Mouse (Mus musculus) stomach, embryonic 14.5 days (tissue): ENCODE results near the gene Ylpm1. TPM values are rescaled to one million over a fixed set of nuclear protein-coding genes. Genes with fewer than 3 reads are reported as not detected.

Experiments
- ATAC-seq: fragments of 200-750 bp; cut with Nextera tagmentation; 2 replicates; pipeline ENCODE4 v1.8.0; 2017; ENCODE audit warnings: low read depth, moderate TSS enrichment; ENCODE audit not compliant: insufficient number of reproducible peaks, insufficient read depth, low FRiP score
- H3K27ac ChIP-seq: fragments of 300-500 bp; sonication (generic); 2 replicates; pipeline ENCODE4 v1.5.1; 2014; ENCODE audit warnings: mild to moderate bottlenecking, low read length, moderate library complexity, mixed read lengths
- H3K27me3 ChIP-seq: fragments of 300-500 bp; sonication (generic); 2 replicates; pipeline ENCODE4 v1.6.1; 2014; ENCODE audit warnings: low read length, control low read depth, mixed read lengths; ENCODE audit not compliant: control insufficient read depth, insufficient read depth
- H3K36me3 ChIP-seq: fragments of 300-500 bp; sonication (generic); 2 replicates; pipeline ENCODE4 v1.6.1; 2014; ENCODE audit warnings: mild to moderate bottlenecking, control low read depth, low read length, moderate library complexity, mixed read lengths; ENCODE audit not compliant: control insufficient read depth, insufficient read depth
- H3K4me1 ChIP-seq: fragments of 300-500 bp; sonication (generic); 2 replicates; pipeline ENCODE4 v1.6.1; 2014; ENCODE audit warnings: low read length, control low read depth, mixed read lengths; ENCODE audit not compliant: control insufficient read depth, insufficient read depth
- H3K4me2 ChIP-seq: fragments of 300-500 bp; sonication (generic); replicated peaks from 2 replicates; pipeline ENCODE4 v1.6.1; 2014; ENCODE audit warnings: low read depth, low read length, control low read depth
- H3K4me3 ChIP-seq: fragments of 300-500 bp; sonication (generic); 2 replicates; pipeline ENCODE4 v1.5.1; 2014; ENCODE audit warnings: low read depth, low read length, control low read depth
- H3K9ac ChIP-seq: fragments of 300-500 bp; sonication (generic); replicated peaks from 2 replicates; pipeline ENCODE4 v1.6.1; 2014; ENCODE audit warnings: low read depth, mild to moderate bottlenecking, control low read depth, low read length, moderate library complexity, mixed read lengths
- H3K9me3 ChIP-seq: fragments of 300-500 bp; sonication (generic); 2 replicates; pipeline ENCODE4 v1.6.1; 2016; ENCODE audit warnings: low read depth, low read length, control low read depth; ENCODE audit not compliant: control insufficient read depth
- WGBS: fragments of 180-500 bp; shearing (Covaris S2); extraction: QIAGEN DNeasy Blood & Tissue Kit; methylation state at CpG from one replicate; pipeline ENCODE4 v1.1.7; 2014; 5-methylcytosine and 5-hydroxymethylcytosine counted together
- polyA plus RNA-seq: library from polyadenylated mRNA; unstranded; fragments of >200 nt; fragmentation: Nextera tagmentation; extraction: Ambion mirVana; gene quantifications from 2 replicates; pipeline ENCODE4 v1.2.1, GENCODE M21; 2014

Ylpm1 gene
- polyA plus RNA-seq, 1 experiment from 2014 or later: 50.8 TPM

DNA sequence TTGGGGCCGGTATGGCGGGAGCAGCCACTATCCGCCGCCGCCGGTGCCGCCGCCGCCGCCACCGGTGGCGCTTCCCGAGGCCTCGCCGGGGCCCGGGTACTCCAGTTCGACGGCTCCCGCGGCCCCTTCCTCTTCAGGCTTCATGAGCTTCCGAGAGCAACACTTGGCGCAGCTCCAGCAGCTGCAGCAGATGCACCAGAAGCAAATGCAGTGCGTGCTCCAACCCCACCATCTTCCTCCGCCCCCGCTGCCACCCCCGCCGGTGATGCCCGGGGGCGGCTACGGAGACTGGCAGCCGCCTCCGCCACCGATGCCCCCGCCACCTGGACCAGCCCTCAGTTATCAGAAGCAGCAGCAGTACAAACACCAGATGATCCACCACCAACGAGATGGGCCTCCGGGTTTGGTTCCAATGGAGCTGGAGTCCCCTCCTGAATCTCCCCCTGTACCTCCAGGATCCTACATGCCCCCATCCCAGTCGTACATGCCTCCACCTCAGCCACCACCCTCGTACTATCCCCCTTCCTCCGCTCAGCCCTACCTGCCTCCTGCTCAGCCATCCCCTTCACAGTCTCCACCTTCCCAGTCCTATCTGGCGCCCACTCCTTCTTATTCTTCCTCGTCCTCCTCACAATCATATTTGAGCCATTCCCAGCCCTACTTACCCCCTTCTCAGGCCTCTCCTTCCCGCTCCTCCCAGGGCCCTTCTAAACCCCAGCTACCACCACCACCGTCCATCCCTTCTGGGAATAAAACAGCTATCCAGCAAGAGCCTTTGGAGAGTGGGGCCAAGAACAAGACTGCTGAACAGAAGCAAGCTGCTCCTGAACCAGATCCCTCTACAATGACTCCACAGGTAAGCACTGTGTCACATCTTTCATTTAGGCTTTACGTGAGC, 629 bp downstream of the Ylpm1 start:
- Histone ChIP-seq H3K27me3 (no peaks in the 10 kb centered on the region), H3K9me3 (peaks cover 3% of the 10 kb centered on the region; the same call in 1 of the 2 replicates), H3K4me1 (peaks cover 17% of the 10 kb centered on the region; the same call in 1 of the 2 replicates), H3K9ac (peak overlapping the region; percentile 93), H3K4me2 (peak overlapping the region; percentile 89), H3K27ac (peak overlapping the region; percentile 50), H3K36me3 (no peaks in the 10 kb centered on the region), H3K4me3 (peak overlapping the region; percentile 84)
- under 1% methylated on average over 44 of the region's 44 CpGs for WGBS
- peak; percentile 49 for ATAC-seq

DNA sequence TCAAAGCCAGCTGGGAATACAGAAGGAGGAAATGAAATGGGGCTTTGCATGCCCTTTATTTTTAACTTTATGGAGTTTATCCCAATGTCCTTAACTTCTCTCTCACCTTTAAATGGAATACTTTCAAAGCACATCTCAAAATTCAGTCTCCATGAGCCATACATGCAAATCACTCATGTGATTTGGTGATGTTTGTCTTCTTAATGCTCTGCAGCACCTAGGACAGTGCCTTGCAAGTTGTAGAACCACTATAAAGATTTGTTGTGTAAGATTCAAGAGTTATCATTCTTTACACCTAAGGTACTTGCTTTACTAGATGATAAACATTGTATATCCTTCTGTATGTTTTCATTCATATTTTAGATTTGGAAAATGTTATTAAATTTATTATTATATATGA, 2.9 kb downstream of the Ylpm1 start:
- H3K27ac ChIP-seq: no peak overlapping the region
- ATAC-seq: no peak
- peak overlapping the region; percentile 89 for H3K4me2 ChIP-seq
- H3K9me3 ChIP-seq: no peaks in the 10 kb centered on the region
- no peaks in the 10 kb centered on the region for H3K36me3 ChIP-seq
- H3K4me3 ChIP-seq: peak overlapping the region; percentile 84; the same call in 1 of the 2 replicates
- no peak overlapping the region for H3K9ac ChIP-seq
- peaks cover 17% of the 10 kb centered on the region; the same call in 1 of the 2 replicates for H3K4me1 ChIP-seq
- no peaks in the 10 kb centered on the region for H3K27me3 ChIP-seq

DNA sequence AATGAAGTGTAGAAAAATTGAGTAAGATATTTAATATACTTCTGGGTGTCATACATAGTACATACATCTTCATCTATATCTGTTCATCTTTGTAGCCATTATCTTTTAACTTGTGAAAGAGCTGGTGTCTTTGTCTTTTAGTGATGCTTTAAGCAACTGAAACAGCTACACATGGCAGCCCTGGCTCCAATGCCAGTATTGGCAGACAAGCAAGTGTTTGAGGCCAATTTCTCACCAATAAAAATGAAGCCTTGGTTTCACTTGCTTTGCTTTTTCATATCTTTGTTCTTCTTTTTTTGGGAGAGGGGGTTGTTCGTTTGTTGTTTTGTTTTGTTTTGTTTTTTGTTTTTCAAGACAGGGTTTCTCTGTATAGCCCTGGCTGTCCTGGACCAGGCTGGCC, 10.1 kb downstream of the Ylpm1 start:
- Histone ChIP-seq H3K9me3 (peaks cover 3% of the 10 kb centered on the region; the same call in 1 of the 2 replicates), H3K4me1 (no peaks in the 10 kb centered on the region), H3K27me3 (no peaks in the 10 kb centered on the region), H3K4me3 (no peak overlapping the region), H3K9ac (no peak overlapping the region), H3K36me3 (no peaks in the 10 kb centered on the region; the same call in 1 of the 2 replicates), H3K27ac (no peak overlapping the region), H3K4me2 (no peak overlapping the region)
- 88% methylated on average over 1 of the region's 1 CpGs for WGBS
- no peak for ATAC-seq

DNA sequence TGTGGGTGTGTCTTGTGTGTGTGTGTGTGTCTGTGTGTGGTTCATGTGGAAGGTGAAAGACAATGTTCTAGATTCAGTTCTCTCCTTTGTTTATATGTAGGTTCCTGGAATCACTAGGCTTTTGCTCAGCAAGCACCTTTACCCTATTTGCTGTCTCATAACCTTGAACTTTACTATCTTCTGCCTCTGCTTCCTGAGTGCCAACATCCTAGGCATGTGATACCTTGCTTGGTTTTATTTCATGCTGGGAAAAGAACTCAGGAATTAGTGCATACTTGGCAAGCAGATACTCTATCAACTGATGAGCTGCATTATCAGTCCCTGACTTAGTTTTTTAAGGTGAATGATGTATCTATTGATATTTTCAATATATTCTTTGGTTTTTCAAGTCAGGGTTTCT, 10.9 kb downstream of the Ylpm1 start:
- no peak overlapping the region for H3K4me3 ChIP-seq
- ATAC-seq: no peak
- no peak overlapping the region for H3K4me2 ChIP-seq
- no peaks in the 10 kb centered on the region for H3K27me3 ChIP-seq
- H3K27ac ChIP-seq: no peak overlapping the region
- H3K9me3 ChIP-seq: peaks cover 3% of the 10 kb centered on the region; the same call in 1 of the 2 replicates
- H3K36me3 ChIP-seq: no peaks in the 10 kb centered on the region; the same call in 1 of the 2 replicates
- H3K9ac ChIP-seq: no peak overlapping the region
- H3K4me1 ChIP-seq: no peaks in the 10 kb centered on the region

DNA sequence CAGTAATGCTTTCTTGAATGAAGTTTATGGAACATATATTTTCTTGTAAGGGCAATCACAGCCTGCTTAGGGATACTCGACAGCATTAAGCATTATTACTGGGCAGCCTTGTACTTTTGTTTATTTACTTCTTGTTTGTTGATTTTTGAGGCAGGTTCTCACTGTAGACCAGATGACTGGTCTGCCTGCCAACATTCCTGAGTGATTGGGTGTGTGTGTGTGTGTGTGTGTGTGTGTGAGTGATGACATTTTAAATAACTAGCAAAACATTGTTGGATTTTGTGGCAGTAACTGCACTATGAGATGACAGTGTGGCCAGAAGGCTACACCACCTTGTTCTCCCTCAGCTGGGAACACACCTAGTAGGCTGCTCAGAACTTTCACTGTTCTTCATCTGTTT, 13.7 kb downstream of the Ylpm1 start:
- Histone ChIP-seq H3K4me2 (no peak overlapping the region), H3K27me3 (no peaks in the 10 kb centered on the region), H3K9me3 (peaks cover 3% of the 10 kb centered on the region; the same call in 1 of the 2 replicates), H3K4me3 (no peak overlapping the region), H3K9ac (no peak overlapping the region), H3K36me3 (peaks cover 21% of the 10 kb centered on the region), H3K27ac (no peak overlapping the region), H3K4me1 (no peaks in the 10 kb centered on the region)
- WGBS: 76% methylated on average over 1 of the region's 1 CpGs
- ATAC-seq: no peak

DNA sequence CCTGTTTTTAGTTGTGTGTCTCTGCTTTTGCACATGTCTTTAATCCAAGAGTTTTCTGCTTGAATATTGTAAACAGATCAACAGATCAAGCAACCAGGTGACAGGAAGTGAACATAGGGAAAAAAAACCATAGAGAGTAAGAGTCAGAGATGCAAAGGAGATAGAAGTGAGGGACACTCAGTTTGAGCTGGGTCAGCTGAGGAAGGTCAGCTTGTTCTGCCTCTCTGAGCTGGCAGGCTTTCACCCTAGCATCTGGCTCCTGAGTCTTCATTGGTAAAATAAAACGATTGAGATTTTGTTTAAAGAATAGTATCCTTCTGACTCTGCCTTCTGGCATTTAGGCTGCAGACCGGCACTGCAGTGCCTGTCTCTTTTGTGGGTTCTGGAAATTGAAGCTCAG, 14.4 kb downstream of the Ylpm1 start:
- H3K4me3 ChIP-seq: no peak overlapping the region
- 80% methylated on average over 2 of the region's 2 CpGs for WGBS

DNA sequence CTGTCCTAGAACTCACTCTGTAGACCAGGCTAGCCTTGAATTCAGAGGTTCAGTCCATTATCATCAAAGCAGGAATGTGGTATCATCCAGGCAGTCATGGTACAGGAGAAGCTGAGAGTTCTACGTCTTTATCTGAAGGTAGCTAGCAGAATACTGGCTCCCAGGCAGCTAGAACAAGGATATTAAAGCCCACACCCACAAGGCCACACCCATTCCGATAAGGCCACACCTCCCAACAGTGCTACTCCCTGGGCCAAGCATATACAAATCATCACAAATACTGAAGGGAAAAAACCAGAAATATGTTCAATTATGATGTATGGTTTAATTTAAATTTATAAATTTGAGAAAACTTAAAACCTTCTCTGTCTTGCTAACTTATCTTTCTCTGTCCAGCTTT, 16.1 kb downstream of the Ylpm1 start:
- WGBS: 83% methylated on average over 2 of the region's 2 CpGs
- Histone ChIP-seq H3K4me1 (no peaks in the 10 kb centered on the region), H3K9ac (no peak overlapping the region), H3K4me3 (no peak overlapping the region), H3K36me3 (peaks cover 36% of the 10 kb centered on the region), H3K27me3 (no peaks in the 10 kb centered on the region), H3K4me2 (no peak overlapping the region), H3K27ac (no peak overlapping the region), H3K9me3 (no peaks in the 10 kb centered on the region)
- ATAC-seq: no peak

More for the DNA sequence above, 14.4 kb downstream of the Ylpm1 start:
- Histone ChIP-seq H3K27me3 (no peaks in the 10 kb centered on the region), H3K36me3 (peaks cover 28% of the 10 kb centered on the region), H3K4me2 (no peak overlapping the region), H3K9me3 (no peaks in the 10 kb centered on the region), H3K4me1 (no peaks in the 10 kb centered on the region), H3K9ac (no peak overlapping the region), H3K27ac (no peak overlapping the region)
- no peak for ATAC-seq

DNA sequence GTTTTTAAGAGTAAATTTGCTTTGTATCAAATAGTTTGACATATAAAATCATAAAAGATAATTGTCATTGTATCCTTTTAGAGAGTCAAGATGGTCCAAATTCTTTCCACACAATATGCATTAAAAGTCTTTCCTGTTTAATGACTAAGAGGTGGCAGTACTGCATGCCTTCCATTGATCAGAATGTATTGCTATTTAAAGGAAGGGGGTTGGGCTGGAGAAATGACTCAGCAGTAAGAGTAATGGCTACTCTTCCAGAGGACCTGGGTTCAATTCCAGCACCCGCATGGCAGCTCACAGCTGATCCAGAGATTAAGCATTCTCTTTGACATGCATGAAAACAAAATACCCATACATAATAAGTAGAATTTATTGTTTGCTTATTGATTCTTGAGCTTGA, 25.9 kb downstream of the Ylpm1 start:
- H3K36me3 ChIP-seq: peaks cover 3% of the 10 kb centered on the region; the same call in 1 of the 2 replicates
- no peak overlapping the region for H3K27ac ChIP-seq
- H3K9me3 ChIP-seq: no peaks in the 10 kb centered on the region
- H3K4me1 ChIP-seq: no peaks in the 10 kb centered on the region
- H3K9ac ChIP-seq: no peak overlapping the region
- H3K27me3 ChIP-seq: no peaks in the 10 kb centered on the region
- no peak for ATAC-seq
- no peak overlapping the region for H3K4me2 ChIP-seq
- 97% methylated on average over 1 of the region's 1 CpGs for WGBS
- no peak overlapping the region for H3K4me3 ChIP-seq
